Mouse (Mus musculus) kidney, postnatal 36 days (tissue): ENCODE measurements at regions not wholly inside any gene's neighbourhood (a gene's known extent, or its start where the extent isn't known, plus 50 kb on each side); places are given as distances from the start of the nearest gene placed in this dataset.

Experiments
- DNase-seq, 2 experiments: peaks; one replicate each; pipeline ENCODE4 v3.0.0; 2021 to 2022; ENCODE audit warnings: mixed read lengths in 2 of 2

- DNase-seq, result no peak
Observed at GRCm38 (mm10) chr12:110332616-110333154, 53.8 kb downstream of the Dio3 start.

DNA sequence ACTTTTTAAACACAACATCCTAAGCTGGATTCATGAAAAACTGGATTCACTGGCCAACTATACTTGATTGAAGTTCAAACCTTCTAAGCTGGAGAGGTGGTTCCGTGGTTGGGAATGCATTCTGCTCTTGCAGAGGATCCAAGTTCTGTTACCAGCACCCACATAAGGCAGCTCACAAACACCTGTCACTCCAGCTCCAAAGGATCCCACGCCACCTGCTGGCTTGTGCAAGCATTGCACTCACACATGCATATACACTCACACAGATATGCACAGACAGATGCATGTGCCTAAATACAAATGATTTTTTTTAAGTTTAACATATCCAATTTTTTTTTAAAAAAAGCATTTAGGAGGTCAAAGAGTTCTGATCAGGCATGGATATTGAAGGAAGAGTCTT lies 55.7 kb downstream of the Dio3 start:
- DNase-seq, result no peak

DNA sequence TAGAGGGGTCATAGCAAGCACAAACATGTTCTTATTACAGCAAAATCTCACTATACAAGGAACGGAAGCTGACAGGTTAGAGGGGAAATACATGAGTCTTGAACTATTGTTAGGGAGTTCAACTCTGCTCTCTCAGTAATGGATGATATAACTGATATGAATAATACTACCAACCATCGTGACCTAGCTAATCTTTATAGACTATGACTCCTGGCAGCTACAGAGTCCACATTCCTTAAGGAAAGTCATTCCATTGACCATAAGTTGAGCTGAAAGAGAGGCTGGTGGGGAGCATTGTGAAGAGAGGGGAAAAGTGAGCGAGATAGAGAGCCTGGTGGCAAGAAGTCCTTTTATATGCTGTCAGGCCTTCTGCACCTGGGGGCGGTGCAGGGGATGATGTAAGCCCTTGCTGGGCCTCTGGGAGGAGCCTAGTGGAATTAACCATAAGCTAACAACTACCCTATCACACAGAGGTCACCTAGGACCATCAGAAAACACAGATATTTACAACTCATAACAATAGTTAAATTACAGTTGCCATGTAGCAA lies 65.5 kb downstream of the Dio3 start:
- no peak for DNase-seq

DNA sequence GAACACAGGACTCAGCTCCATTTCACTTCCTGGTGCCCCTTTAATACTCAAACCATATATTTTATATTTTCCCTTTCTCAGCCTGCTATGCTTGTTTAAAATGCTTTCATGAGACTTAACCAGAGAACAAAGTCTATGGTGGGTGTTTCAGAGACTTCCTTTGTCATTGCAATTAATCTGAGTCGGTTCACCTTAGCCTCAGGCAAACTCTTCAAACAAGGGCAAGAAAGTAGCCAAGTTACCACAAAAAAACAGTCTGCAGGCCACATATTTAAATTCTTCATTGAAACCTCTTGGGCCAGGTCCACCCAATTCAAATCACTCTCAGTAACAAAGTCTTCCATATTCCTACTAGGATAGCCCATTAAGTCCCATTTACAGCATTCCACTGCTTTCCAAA lies 70.8 kb downstream of the Dio3 start:
- DNase-seq, result no peak

GRCm38 (mm10) chr12:110355851-110356250 lies 77.0 kb downstream of the Dio3 start:
- no peak for DNase-seq

DNA sequence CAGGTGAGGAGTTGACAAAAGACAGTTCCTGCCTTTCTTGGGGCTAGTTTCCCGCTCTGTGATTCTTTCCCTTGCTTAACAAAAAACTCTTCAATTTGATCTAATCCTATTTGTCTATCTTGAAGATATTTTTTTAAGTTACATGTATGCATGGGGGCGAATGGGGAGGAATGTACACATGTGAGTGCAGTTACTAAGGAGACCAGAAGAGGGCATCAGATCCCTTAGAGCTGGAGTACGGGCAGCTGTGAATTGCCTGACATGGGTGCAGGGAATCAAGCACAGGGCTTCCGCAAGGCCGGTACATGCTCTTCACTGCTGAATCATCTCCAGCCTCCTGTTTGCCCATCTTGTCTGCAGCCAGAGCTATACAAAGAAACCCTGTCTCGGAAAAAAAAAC lies 79.8 kb upstream of the Ppp2r5c start:
- no peak for DNase-seq

DNA sequence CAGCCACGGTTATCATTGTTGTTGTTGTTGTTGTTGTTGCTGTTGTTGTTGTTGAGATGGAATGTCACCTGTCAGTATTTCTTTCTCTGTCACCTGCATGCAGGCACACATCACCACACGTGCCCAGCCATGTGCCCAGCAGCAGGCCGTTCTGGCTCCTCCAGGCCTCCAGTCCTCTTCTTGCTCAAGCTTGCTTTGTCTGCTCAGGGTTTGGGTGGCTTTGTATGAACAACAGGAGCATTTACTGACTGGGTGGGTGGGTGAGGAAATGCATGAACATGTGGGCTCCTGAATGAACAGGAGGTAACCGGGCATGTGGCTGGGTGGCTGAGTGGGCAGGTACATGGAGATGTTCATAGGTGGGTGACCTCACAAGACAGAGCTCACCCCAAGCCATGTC lies 79.1 kb upstream of the Ppp2r5c start:
- DNase-seq, result no peak

DNA sequence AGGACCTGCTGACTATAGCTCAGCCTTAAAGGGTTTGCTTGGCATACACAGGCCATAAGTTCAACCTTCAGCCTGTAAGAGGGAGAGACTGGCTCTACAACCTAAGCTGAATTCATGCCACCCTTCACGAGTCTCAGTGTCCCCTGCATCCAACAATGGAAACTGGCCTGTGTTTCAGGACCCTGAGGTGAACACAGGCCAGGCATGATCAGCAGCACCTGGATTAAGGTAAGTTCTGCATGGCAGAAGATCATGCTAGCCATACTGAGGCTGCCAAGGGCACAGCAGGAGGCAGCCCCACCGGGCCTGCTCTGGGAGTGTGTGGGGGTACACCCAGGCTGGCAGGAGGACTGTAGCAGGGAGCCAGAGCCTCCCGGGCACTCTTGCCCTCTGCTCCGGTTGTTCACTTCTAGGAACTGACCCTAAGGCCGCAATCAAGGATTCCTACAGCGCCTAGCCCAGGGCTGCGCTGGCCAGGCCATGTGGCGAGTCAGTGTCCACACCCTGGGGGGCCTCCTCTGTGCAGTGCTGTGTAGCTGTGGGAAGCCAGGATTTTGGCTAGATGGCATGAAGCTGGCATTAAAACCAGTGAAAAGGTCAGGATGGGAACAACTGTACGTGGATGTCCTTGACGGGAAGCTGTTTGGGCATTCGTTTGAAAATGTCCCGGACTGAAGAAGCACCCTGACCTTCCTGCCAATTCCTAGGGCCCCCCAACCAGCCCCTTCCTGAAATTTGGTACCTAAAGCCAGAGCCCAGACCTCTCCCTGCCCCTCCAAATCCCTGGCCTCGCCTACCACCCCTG lies 74.8 kb upstream of the Ppp2r5c start:
- DNase-seq, result no peak

- no peak for DNase-seq
Observed at GRCm38 (mm10) chr12:110372986-110373385, 73.9 kb upstream of the Ppp2r5c start.

GRCm38 (mm10) chr12:110373408-110374065 lies 73.4 kb upstream of the Ppp2r5c start:
- DNase-seq, result peak; percentile 73 to 90

DNA sequence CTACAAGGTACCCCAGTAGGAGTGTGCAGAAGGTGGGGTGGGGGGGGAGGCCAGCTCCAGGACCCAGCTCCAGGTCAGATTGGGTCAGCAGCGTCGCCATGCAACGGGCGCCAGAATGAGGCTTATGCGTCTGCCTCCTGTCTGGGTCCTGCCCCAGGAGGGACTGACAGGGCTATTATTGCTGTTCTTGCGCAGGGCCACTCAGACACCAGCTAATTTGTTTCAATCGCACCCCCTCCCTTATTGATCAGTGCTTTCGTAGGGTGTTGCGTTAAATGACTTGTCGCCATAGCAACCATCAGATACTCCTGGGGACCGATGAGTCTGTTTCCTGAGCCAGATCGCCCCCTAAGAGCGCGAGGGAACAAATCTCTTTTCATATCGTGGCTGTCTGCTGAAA lies 71.8 kb upstream of the Ppp2r5c start:
- DNase-seq, result no peak

DNA sequence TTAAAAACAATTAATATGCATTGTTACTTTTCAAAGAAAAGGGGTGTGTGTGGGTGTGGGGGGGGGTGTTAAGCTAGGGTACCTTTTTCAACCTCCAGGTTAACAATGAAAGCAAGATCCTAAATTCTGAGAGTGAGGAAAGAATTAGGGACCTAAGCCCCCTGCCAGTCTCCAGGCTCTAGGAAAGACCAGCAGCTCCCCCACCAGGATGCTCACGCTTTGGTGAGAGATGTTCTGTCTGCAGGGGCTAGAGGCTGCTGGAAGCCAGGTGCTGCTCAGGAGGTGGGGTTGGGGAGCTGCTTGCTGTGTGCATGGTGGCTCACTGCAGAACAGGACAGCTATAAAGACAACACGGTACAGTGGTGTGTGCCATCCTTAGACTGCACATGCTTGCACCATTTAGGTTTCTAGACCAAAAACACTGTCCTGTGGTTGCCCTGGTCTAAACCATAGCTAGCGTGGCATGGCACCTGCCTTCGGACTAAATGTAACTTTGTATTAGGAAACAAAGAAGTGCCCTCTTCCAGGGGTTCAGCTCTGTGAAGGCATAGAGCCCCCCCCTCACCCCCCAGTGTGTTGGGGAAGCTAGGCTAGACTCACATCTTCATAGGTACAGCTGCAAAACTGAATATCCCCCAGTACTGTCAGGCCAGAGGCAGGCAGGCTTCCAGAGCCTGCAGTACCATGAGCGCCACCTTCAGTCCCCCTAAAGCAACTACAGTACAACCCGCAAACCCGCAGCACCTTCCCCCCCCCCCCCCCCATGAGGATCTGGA lies 70.7 kb upstream of the Ppp2r5c start:
- peak; percentile 11 to 55 for DNase-seq

GRCm38 (mm10) chr12:110376838-110377150 lies 70.1 kb upstream of the Ppp2r5c start:
- no peak for DNase-seq

DNA sequence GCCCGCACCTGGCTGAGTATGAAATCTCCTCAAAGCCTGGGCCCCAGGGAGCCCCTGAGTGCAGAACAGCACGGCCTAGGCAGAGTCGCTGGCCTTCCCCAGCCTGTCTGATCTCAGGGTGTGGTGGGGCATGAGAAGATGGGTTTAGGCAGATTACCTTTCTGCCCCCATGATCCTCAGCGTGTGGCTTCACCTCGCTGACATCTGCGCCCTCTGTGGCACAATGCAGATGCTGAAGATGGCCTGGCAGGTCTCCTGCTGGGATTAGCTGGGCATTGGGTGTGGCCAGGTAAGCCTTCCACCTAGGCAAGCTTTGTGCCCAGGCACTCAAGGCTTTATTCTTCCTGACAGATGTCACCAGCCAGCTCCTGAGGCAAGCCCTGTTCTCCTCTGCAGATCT lies 69.6 kb upstream of the Ppp2r5c start:
- DNase-seq, result no peak

- DNase-seq, result peak; percentile 19 to 74
Observed at GRCm38 (mm10) chr12:110377734-110378133, 69.2 kb upstream of the Ppp2r5c start.

DNA sequence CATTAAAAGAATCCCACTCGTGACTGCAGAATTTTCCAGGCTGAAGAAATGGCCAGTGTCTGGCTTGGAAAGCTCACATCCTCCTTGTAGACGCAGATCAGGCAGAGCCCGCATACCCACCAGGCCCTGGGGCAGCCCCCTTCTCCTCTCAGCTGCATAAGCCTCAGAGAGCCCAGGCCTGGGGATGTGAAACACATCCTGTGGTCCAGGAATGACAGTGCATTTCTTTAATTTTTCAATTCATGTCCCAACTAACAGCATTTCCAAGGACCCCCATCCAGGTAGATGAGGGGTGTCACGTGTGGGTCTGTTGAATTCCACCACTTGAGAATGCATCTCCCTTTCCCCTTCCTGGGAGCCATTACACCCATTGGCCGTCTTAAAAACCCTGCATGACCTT lies 68.6 kb upstream of the Ppp2r5c start:
- DNase-seq, result no peak

- no peak for DNase-seq
Observed at GRCm38 (mm10) chr12:110379721-110380120, 67.2 kb upstream of the Ppp2r5c start.

DNA sequence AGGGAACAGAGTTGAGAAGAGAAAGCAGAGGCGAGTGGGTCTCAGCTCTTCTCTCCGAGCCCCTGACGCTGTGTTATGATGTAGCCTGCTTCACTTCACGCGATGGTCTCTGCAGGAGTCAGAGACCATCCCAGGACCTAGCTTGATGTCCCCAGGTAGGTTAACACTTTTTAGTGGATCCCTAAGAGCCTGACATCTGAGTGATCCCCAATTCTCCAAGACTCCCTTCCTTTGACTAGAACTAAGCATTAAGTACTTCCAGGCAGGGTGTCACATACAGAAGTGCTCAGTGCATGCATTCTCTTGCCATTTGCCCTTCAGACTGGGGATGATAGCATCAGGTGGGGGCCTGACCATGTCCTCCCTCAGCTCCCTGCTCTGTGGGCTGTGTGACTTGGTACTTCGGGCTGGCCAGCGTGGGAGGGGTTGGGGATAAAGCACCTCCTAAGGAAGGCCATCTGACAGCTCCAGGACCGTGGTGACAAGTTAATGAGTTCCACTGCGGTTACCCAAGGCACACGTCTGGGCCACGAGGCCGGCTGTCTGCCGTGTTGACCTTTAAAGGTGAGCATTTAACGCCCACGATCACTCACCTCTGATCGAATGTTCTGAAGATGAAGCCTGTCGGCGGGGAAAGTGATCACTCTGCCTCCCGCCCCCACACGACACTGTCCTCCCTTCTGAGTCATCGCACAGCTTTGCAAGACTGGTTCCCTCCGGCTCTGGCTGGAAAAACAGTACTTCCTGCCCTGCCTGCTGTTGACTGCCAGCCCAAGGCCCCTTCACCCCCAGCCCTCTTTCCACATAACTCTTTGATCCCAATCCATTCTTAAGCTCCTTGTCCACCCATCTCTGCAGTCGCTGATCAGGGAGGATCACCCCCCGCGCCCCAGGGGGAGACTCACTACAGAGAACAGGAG lies 65.8 kb upstream of the Ppp2r5c start:
- DNase-seq, result peak; percentile 9 to 28

- no peak for DNase-seq
Observed at GRCm38 (mm10) chr12:110385031-110385430, 61.9 kb upstream of the Ppp2r5c start.

DNA sequence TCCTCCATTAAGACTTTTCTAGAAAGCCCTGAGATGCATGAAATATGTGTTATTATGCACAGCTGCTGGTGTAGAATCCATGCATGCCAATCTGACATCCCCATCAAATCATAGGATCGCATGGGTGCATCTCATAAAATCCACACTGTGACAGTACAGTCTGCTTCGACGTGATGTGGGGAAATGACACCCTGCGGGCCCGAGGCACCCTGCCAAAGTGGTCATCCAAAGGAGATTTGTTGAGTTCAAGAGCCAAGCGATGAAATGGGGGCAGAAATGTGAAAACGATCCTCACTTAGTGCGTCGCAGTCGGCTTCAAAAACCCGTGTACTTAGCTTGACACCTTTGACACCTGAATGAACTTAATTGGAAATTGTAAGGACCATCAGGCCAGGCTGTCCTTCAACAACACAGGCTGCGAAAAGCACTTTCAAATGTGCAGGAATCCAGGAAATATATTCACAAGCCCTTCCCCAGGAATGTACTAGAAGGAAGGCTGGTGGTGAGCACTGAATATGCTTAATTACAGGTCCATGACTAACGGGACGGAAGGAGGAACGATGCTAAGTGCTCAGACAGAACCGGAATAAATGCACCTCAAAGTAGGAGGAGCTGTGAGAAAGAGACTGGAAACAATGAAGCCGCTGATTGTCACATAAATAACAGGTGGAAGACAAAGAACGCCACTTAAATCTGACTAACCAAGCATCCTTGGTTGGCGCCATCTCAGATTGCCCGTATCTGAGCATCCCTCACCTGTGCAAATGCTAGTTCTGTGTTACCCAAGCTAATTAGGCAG lies 60.9 kb upstream of the Ppp2r5c start:
- DNase-seq, result no peak

GRCm38 (mm10) chr12:110387056-110387455 lies 59.9 kb upstream of the Ppp2r5c start:
- no peak for DNase-seq
